Mouse (Mus musculus) frontal cortex, postnatal 36 days (tissue): ENCODE measurements around the gene Gm12830.

Experiments used
- DNase-seq, 2 experiments: peaks; one replicate each; pipeline ENCODE4 v3.0.0; 2022; ENCODE audit warnings: low spot score in 2 of 2

The Gm12830 gene

GRCm38 (mm10) chr4:114821567-114822192, at the start of gene Gm12830:
TSS of gene Gm12830 (plus strand) at chr4:114821722.
- DNase-seq: peak; percentile 32 to 41

DNA sequence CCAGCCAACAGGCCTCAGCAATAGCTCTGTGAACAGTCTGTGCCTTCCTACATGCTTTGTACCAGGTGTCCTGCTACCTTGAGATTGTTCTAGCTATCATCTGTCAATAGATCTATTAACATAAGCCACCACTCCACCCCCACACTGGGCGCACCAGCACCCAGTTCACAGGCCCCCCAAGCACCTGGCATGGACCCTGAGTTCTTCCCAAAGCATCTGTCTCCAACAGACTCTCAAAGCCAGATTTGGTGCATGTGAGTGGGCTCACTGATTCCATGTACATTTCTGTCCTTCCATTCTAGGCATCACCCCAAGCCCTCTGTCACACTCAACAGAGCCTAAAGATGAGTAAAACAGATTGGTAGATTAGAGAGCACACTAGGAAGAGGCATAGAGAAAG, 48.2 kb upstream of the Gm12830 start:
- no peak for DNase-seq

- DNase-seq: no peak
Measured at GRCm38 (mm10) chr4:114777625-114778202, 43.8 kb upstream of the Gm12830 start.

DNA sequence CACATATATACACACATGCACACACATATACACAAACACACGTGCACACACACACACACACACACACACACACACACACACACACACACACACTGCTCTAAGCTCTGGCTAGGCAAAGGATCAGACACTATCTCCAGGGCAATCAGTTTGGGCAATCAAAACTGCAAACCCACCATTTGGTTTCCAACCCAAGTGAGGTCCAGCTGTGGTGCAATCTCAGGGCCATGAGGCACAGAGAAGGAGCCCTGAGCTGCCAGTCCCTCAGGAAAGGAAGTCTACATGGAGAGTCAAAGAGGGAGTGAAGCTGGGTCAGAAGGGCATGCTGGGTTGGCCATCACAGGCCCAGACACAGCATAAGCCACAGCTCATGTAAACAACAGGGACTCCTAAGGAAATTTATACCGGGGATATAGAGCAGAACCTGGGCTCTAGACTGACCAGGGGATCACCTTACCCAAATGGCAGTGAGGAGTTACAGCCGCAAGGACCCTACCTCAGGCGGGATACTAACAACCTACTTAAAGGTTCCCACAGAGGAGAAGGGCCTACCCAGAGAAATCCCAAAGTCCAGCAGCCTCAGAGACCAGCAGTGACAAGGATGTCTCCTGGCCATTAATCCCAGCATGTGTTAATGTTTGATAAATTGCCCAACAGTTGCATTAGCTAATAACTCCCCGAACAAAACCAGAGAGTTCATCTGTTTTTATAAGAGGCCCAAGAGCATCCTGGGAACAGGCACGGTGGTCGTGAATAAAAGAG, 42.6 kb upstream of the Gm12830 start:
- no peak for DNase-seq

DNA sequence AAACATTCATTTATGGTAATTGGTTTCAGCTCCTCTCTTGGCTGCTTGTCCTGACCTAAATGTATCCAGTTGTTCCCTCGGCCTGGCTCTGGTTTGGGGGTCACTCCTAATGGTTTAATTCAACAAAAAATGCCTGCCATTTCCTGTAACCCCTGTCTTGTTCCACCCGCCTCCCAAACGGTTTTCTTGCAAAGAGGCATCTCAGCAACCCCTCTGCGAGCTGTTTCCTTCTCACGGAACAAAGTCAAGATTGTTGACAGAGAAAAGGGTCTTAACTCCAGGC, 42.1 kb upstream of the Gm12830 start:
- DNase-seq: no peak

GRCm38 (mm10) chr4:114779758-114780546, 41.6 kb upstream of the Gm12830 start:
- no peak for DNase-seq

DNA sequence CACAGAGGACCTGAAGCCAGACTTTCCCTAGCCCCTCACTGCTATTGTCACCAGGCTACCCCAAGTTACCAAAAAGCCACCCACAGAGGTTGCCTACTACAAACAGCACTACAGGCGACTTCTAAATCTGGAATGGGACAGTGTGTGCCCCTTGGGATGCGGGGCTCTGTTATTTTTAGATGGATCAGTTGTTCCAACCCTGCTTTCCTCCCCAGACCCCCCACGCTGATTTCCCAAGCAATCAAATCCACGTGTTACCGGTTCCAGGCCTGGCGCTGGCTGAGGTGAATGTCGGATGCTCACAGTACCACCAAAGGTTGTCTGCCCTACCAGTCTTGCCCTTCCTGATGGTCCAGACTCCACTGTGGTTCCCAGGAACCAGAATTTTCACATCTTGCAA, 38.7 kb upstream of the Gm12830 start:
- DNase-seq: no peak

DNA sequence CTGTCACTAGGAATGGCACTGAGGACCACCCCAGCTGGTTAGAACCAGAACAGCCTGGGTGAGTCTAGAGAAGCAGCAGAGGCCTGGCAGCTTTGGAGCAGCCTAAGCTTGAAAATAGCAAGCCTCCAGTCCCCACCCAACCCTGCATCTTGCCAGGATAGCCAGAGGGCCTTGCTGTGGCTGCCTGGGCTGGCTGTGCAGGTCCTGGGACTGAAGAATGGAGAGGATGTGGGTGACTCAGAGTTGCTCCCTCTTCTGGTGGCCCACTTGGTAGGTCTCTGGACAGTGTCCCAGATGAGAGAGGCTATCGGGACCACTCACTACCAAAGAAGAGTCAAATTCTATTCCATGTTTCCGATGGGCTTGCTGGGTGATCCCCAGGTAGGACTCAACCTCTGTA, 36.8 kb upstream of the Gm12830 start:
- no peak for DNase-seq

DNA sequence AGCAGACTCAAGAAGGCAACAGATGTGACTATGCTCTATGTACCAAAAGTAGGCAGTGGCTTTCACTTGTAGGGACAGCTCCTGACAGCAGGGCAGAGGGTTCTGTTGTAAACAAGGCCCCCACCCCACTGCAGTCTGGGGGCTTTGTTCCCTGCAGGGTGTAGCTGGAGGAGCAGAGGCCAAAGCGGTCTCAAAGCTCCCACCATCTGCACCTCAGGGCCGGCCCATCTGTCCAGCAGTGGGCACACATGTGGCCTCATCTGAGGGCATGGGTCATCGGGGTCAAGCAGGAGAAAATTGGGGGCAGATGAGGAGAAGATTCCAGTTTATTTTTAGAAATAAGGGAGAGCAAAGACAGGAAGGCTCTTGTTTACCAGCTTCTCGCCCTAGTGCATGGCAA, 32.7 kb upstream of the Gm12830 start:
- DNase-seq: no peak

DNA sequence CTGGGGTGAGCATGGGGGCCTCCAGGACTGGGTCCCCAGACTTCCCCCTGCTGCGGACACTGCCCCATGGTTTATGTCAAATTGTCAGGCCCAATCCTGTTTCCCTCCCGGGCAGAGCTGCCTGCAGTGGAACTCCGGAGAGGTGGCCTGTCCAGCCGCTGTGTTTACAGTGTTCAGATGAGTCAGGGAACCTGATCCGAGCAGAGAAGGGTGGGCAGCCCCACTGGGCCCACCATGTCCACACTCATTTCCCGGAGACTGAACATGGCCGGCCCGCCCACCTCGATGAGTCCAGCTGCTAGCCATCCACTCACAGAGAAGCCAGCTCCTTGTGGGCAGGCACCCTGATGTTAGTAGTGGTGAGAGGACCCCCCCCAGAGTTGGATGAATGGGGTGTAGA, 29.9 kb upstream of the Gm12830 start:
- no peak for DNase-seq

- no peak for DNase-seq
Measured at GRCm38 (mm10) chr4:114793836-114794235, 27.7 kb upstream of the Gm12830 start.

GRCm38 (mm10) chr4:114797254-114797914, 24.1 kb upstream of the Gm12830 start:
- no peak for DNase-seq

DNA sequence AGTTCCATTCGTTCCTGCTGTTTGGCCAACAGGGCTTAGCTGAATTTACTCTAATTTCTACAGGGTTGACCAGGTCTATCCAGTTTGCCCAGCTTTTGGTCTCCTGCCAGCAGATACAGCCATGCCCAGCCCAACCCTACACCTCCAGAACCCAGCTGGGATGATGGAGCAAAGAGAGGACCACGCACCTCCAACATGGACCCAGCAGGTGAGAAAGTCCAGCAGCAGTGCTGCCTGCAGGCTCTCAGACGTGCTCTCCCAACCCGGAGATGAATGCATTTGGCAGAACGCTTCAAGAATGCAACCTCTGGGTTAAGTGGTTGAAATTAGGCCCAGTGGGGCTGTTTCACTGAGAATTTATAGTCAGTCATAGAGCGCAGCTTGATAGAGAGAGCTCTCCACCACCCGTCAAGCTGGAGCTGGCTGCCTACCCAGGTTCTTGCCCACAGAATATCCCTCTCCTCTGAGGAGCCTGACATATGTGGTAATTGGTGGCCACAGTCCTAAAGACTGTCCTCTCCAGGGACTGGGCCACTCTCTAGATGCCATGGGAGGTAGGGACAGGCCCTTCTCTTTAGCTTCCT, 23.4 kb upstream of the Gm12830 start:
- DNase-seq: no peak

GRCm38 (mm10) chr4:114804096-114804495, 17.4 kb upstream of the Gm12830 start:
- no peak for DNase-seq

DNA sequence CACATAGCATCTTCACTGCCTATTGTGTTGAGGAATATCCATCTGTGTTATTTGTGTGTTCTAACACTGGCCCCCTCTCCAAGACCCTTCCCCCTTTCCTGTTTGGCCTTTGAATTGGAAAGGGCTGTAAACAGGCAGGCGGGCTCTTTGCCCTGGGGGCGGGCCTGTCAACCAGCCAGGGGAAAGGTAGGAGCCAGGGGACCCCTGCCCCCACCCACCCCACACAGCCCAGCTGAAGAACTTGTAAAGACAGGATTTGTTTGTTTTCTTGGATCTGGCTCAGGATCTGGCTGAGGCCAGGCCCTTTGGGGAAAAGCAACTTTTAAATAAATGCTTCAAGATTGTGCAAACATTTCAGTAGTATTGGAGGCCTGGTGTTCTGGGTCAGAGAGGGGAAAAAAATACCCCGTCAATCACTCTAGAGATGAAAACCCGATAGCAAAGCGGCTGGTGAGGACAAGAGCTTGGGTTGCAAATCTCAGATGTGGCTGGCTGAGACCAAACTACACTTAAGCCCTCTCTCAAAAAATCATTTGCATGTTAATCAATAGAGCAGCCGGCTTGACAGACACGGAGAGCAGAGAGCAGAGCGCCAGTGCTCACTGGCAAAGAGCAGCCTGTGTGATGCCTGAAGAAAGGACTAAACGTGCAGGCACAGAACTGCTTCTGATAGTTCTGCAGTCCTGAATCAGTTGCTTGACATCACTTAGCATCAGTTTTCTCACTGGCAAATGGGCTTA, 2.4 kb upstream of the Gm12830 start:
- DNase-seq: no peak

DNA sequence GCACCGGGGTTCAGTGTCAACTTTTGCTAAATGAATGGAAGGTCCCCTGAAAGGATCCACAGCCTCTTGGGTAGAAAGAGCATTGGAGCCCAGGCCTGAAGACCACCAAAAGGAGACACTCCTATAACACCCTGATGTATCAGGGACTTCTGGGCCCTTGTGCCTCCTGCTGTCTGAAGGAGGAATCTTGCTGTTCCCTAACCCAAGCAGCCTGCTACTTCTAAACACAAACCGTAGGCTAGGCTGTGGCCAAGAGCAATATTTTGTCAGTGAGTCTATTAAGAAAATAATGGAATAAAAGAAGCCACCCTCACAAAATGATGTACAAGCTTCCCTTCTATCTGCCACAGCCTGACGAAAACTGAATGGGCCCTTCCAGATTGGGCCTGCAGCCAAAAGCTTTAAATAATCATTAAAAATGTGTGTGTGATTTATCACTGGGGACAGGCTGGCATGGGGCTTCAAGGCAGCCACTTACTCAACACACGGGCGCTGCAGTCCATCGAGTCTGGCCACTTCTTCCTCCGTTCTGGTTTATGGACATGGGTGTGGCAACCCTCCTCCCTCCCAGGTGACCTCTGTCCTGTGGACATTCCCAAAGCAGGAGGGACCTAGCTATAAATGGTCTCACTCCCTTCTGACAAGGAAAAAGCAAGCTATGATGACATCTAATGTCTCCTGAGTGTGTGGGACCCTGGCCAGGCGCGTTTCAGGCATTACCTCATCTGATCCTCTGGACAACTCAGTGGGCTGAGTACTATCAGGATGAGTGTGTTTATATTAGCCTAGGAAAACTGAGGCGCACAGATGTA, 13.5 kb downstream of the Gm12830 start:
- no peak for DNase-seq

GRCm38 (mm10) chr4:114841336-114841920, 19.9 kb downstream of the Gm12830 start:
- DNase-seq: no peak

- no peak for DNase-seq
Measured at GRCm38 (mm10) chr4:114842376-114842960, 20.9 kb downstream of the Gm12830 start.

- DNase-seq: no peak
Measured at GRCm38 (mm10) chr4:114843097-114843721, 21.7 kb downstream of the Gm12830 start.
